Mouse (Mus musculus) kidney, adult 9 months (tissue): ENCODE results near the gene Plod3.
A peak's percentile ranks its signal among the peaks of the same experiment; 100 is the strongest.
"Not testable (repeated sequence)": the region's sequence is repeated elsewhere in the genome, so short reads cannot be mapped to it uniquely, and the experiment has no call there.

ENCODE experiments used
- DNase-seq: peaks from one replicate; pipeline ENCODE4 v3.0.0; 2022

Plod3 gene

GRCm38 (mm10) chr5:136986695-136987137 is at the start of gene Plod3:
Plod3 (plus strand) TSS chr5:136987019.
- peak; percentile 98 for DNase-seq

- DNase-seq = peak; percentile 88
Measured at GRCm38 (mm10) chr5:136937621-136938020, 49.2 kb upstream of the Plod3 start.

GRCm38 (mm10) chr5:136939284-136939683 is 47.5 kb upstream of the Plod3 start:
- peak; percentile 49 for DNase-seq

- peak; percentile 68 for DNase-seq
Measured at GRCm38 (mm10) chr5:136940029-136940428, 46.8 kb upstream of the Plod3 start.

- DNase-seq = no peak
Measured at GRCm38 (mm10) chr5:136940845-136941560, 45.8 kb upstream of the Plod3 start.

- no peak for DNase-seq
Measured at GRCm38 (mm10) chr5:136942781-136943180, 44.0 kb upstream of the Plod3 start.

- no peak for DNase-seq
Measured at GRCm38 (mm10) chr5:136943382-136943781, 43.4 kb upstream of the Plod3 start.

GRCm38 (mm10) chr5:136945084-136945483 is 41.7 kb upstream of the Plod3 start:
- no peak for DNase-seq

GRCm38 (mm10) chr5:136947874-136948273 is 38.9 kb upstream of the Plod3 start:
- no peak for DNase-seq

- DNase-seq = not testable (repeated sequence)
Measured at GRCm38 (mm10) chr5:136949551-136950336, 37.1 kb upstream of the Plod3 start.

GRCm38 (mm10) chr5:136950521-136950920 is 36.3 kb upstream of the Plod3 start:
- DNase-seq = no peak

- no peak for DNase-seq
Measured at GRCm38 (mm10) chr5:136952153-136952552, 34.7 kb upstream of the Plod3 start.

GRCm38 (mm10) chr5:136953015-136953414 is 33.8 kb upstream of the Plod3 start, which contains the start of gene Fis1:
Fis1 (plus strand) TSS chr5:136953275.
- peak; percentile 99 for DNase-seq

GRCm38 (mm10) chr5:136953440-136953951 is 33.3 kb upstream of the Plod3 start:
- DNase-seq = peak; percentile 78

GRCm38 (mm10) chr5:136955622-136956021 is 31.2 kb upstream of the Plod3 start:
- peak; percentile 28 for DNase-seq

- DNase-seq = no peak
Measured at GRCm38 (mm10) chr5:136957250-136957649, 29.6 kb upstream of the Plod3 start.

GRCm38 (mm10) chr5:136958991-136959605 is 27.7 kb upstream of the Plod3 start:
- peak; percentile 92 for DNase-seq

- DNase-seq = peak; percentile 80
Measured at GRCm38 (mm10) chr5:136960053-136960452, 26.8 kb upstream of the Plod3 start.

- DNase-seq = peak; percentile 42
Measured at GRCm38 (mm10) chr5:136961334-136961982, 25.4 kb upstream of the Plod3 start.

- peak; percentile 95 for DNase-seq
Measured at GRCm38 (mm10) chr5:136961983-136962461, 24.8 kb upstream of the Plod3 start.

- DNase-seq = peak; percentile 88
Measured at GRCm38 (mm10) chr5:136962501-136962900, 24.3 kb upstream of the Plod3 start.

- DNase-seq = peak; percentile 38
Measured at GRCm38 (mm10) chr5:136962966-136963540, 23.8 kb upstream of the Plod3 start.
